Mouse (Mus musculus): Measurements from ENCODE around the gene Eefsec.

- TF ChIP-seq USF1 (IDR thresholded peaks at IDR 0.05; ENCODE audit: low read depth, low read length) (no peak), POLR2A (IDR thresholded peaks at IDR 0.05; ENCODE audit: control insufficient read depth in 1 of 2, insufficient read depth in 1 of 2, low read depth in 1 of 2, low read length in 2 of 2, poor library complexity in 1 of 2) (no peak), SIN3A (IDR thresholded peaks at IDR 0.05; ENCODE audit: low read length) (no peak), SMC3 (IDR thresholded peaks at IDR 0.05; ENCODE audit: low read depth, low read length) (no peak), ZMIZ1 (IDR thresholded peaks at IDR 0.05; ENCODE audit: low read depth, low read length) (no peak)
Measured at GRCm38 (mm10) chr6:88301234-88301633, 145.1 kb downstream of the Eefsec start.
